Mouse (Mus musculus) ES-E14 (cell line): ENCODE measurements at regions not wholly inside any gene's neighbourhood (a gene's known extent, or its start where the extent isn't known, plus 50 kb on each side); places are given as distances from the start of the nearest gene placed in this dataset.

ENCODE experiments used
- CHD2 ChIP-seq: IDR thresholded peaks from 2 replicates; pipeline ENCODE4 v1.6.1; 2014; ENCODE audit warnings: mild to moderate bottlenecking, low read depth, low read length, inconsistent platforms
- HCFC1 ChIP-seq: IDR thresholded peaks from 2 replicates; pipeline ENCODE4 v1.6.1; 2012; ENCODE audit warnings: low read length, inconsistent platforms, borderline replicate concordance; ENCODE audit not compliant: insufficient read depth
- MAFK ChIP-seq: IDR thresholded peaks from 2 replicates; pipeline ENCODE4 v1.6.1; 2014; ENCODE audit warnings: mild to moderate bottlenecking, low read depth, low read length, inconsistent platforms; ENCODE audit not compliant: insufficient read depth
- ZC3H11A ChIP-seq: IDR thresholded peaks from 2 replicates; pipeline ENCODE4 v1.6.1; 2012; ENCODE audit warnings: low read depth, mild to moderate bottlenecking, inconsistent platforms, low read length, borderline replicate concordance

GRCm38 (mm10) chr8:41752641-41753040 is 335.8 kb upstream of the Frg1 start:
- TF ChIP-seq MAFK: no peak
- no peak for TF ChIP-seq ZC3H11A
- TF ChIP-seq CHD2: no peak
- TF ChIP-seq HCFC1: no peak
